15 mouse cellular contexts compared by ENCODE assay signal in genomic region chr3:68610011-68610410, GRCm38 (mm10).
DNase-seq lines count a peak whose midpoint lies in the region; ATAC-seq and TF ChIP-seq lines count a peak whose summit lies in the region.
"Had no signal": no experiment of that assay in that cellular context is flagged by ENCODE, and none has a peak within 500 bp of the region (broad histone marks: within the 10 kb centered on the region; RNA-seq: fewer than 3 reads in every experiment).

No protein-coding gene starts in this region.

- no peak for TF ChIP-seq POLR2A in cerebellum, adult 2 months (IDR thresholded peaks at IDR 0.05; ENCODE audit: borderline replicate concordance, insufficient read depth, low read length)

- peaks cover 39% of the 10 kb centered on the region for H3K4me1 ChIP-seq in cerebellum, adult 2 months (ENCODE audit: control insufficient read depth, insufficient read depth, low read length)
- H3K4me1 ChIP-seq in heart, embryonic 14.5 days (ENCODE audit: control insufficient read depth in 2 of 2, insufficient read depth in 2 of 2, low read length in 2 of 2): peaks cover 10 to 14% of the 10 kb centered on the region in 2 experiments
- peaks cover 18% of the 10 kb centered on the region for H3K4me1 ChIP-seq in heart, embryonic 10.5 days
- peaks cover 17% of the 10 kb centered on the region for H3K4me1 ChIP-seq in forebrain, embryonic 12.5 days
- H3K4me1 ChIP-seq: embryonic facial prominence, embryonic 13.5 days had no signal

- no peak overlapping the region for H3K4me3 ChIP-seq in cerebellum, adult 2 months (replicated peaks; ENCODE audit: insufficient read depth, low read depth, low read length)
- H3K4me3 ChIP-seq in heart, embryonic 14.5 days (ENCODE audit: control insufficient read depth in 1 of 2, insufficient read depth in 1 of 2, low read depth in 1 of 2, low read length in 2 of 2): no peak overlapping the region
- H3K4me3 ChIP-seq in heart, embryonic 10.5 days: no peak overlapping the region
- H3K4me3 ChIP-seq in forebrain, embryonic 12.5 days (replicated peaks): no peak overlapping the region
- H3K4me3 ChIP-seq: embryonic facial prominence, embryonic 13.5 days had no signal

- ATAC-seq in heart, embryonic 14.5 days (ENCODE audit: insufficient number of reproducible peaks, insufficient read depth, low FRiP score, low read depth): no peak
- ATAC-seq in forebrain, embryonic 12.5 days (ENCODE audit: low FRiP score): no peak
- ATAC-seq: forebrain, embryonic 14.5 days had no signal

- no peak for TF ChIP-seq CTCF in cerebellum, adult 2 months (IDR thresholded peaks at IDR 0.05; ENCODE audit: borderline replicate concordance, insufficient read depth, low read depth, low read length)

- H3K36me3 ChIP-seq in heart, embryonic 14.5 days (ENCODE audit: control insufficient read depth, insufficient read depth, low read length): peaks cover 5% of the 10 kb centered on the region; the same call in 1 of the 2 replicates
- peaks cover 10% of the 10 kb centered on the region for H3K36me3 ChIP-seq in heart, embryonic 10.5 days
- H3K36me3 ChIP-seq in forebrain, embryonic 12.5 days (replicated peaks): 0 out of 2 replicates have a peak, but pooled peaks cover 3% of the 10 kb centered on the region
- H3K36me3 ChIP-seq: embryonic facial prominence, embryonic 13.5 days had no signal

- H3K9me3 ChIP-seq in heart, embryonic 14.5 days (ENCODE audit: control insufficient read depth, low read length): no peaks in the 10 kb centered on the region
- H3K9me3 ChIP-seq in heart, embryonic 10.5 days: no peaks in the 10 kb centered on the region
- no peaks in the 10 kb centered on the region for H3K9me3 ChIP-seq in forebrain, embryonic 12.5 days
- H3K9me3 ChIP-seq: embryonic facial prominence, embryonic 13.5 days had no signal

- H3K4me2 ChIP-seq in heart, embryonic 14.5 days (ENCODE audit: low read length): peak overlapping the region; percentile 27
- no peak overlapping the region for H3K4me2 ChIP-seq in forebrain, embryonic 12.5 days
- H3K4me2 ChIP-seq: embryonic facial prominence, embryonic 13.5 days; liver, embryonic 11.5 days had no signal

- peak overlapping the region; percentile 2; the same call in 1 of the 2 replicates for H3K27ac ChIP-seq in cerebellum, adult 2 months (ENCODE audit: insufficient read depth, low read length)
- 0 out of 4 replicates have a peak overlapping the region, but pooled peaks of 1 of the 2 experiments have one; percentile 16 for H3K27ac ChIP-seq in heart, embryonic 14.5 days (replicated peaks in 1 of 2; ENCODE audit: control insufficient read depth in 1 of 2, insufficient read depth in 1 of 2, low read depth in 2 of 2, low read length in 2 of 2)
- H3K27ac ChIP-seq in heart, embryonic 10.5 days: no peak overlapping the region; the same call in 1 of the 2 replicates
- H3K27ac ChIP-seq in forebrain, embryonic 12.5 days: no peak overlapping the region
- H3K27ac ChIP-seq: embryonic facial prominence, embryonic 13.5 days had no signal

- peak in 1 of 2 experiments; percentile 53 for DNase-seq in cerebellum, adult 2 months
- no peak for DNase-seq in cerebellum, adult 11-12 months
- no peak for DNase-seq in heart, embryonic 10.5 days (ENCODE audit: low spot score)
- DNase-seq in right cerebral cortex, adult 18-20 months: peak; percentile 57
- DNase-seq in right cerebral cortex, adult 2 months (ENCODE audit: low spot score in 2 of 2): no peak
- DNase-seq in spleen, postnatal 36 days (ENCODE audit: low spot score in 2 of 2): no peak
- DNase-seq: B cell, adult 2 months; cerebellum, postnatal 10 days; kidney, postnatal 4 days; lung, postnatal 4 days had no signal

- WGBS in cerebellum, adult 2 months: 14% methylated on average over 6 of the region's 6 CpGs
- WGBS in heart, embryonic 14.5 days: 28% methylated on average over 6 of the region's 6 CpGs
- 42% methylated on average over 6 of the region's 6 CpGs for WGBS in heart, embryonic 10.5 days
- WGBS in forebrain, embryonic 12.5 days: 83% methylated on average over 6 of the region's 6 CpGs

- H3K9ac ChIP-seq in heart, embryonic 14.5 days (ENCODE audit: low read length): no peak overlapping the region
- H3K9ac ChIP-seq in forebrain, embryonic 12.5 days: no peak overlapping the region
- H3K9ac ChIP-seq: embryonic facial prominence, embryonic 13.5 days had no signal

- no peaks in the 10 kb centered on the region for H3K27me3 ChIP-seq in cerebellum, adult 2 months (ENCODE audit: control insufficient read depth, insufficient read depth, low read length)
- H3K27me3 ChIP-seq in heart, embryonic 14.5 days (ENCODE audit: control insufficient read depth, insufficient read depth, low read length): no peaks in the 10 kb centered on the region
- H3K27me3 ChIP-seq in heart, embryonic 10.5 days (ENCODE audit: insufficient read depth, poor library complexity, severe bottlenecking): no peaks in the 10 kb centered on the region
- H3K27me3 ChIP-seq in forebrain, embryonic 12.5 days: no peaks in the 10 kb centered on the region
- H3K27me3 ChIP-seq: embryonic facial prominence, embryonic 13.5 days had no signal
